Mouse (Mus musculus): ENCODE measurements around the gene Fam229b. TPM values are rescaled to one million over a fixed set of nuclear protein-coding genes. Genes with fewer than 3 reads are reported as not detected.

Gene Fam229b
- polyA plus RNA-seq, 1 experiment from 2014 or later = 5.3 TPM

GRCm38 (mm10) chr10:39104803-39105449 lies 28.8 kb downstream of the Fam229b start:
- Histone ChIP-seq H3K4me3 (ENCODE audit: low read length) (no peak overlapping the region), H3K36me3 (ENCODE audit: control insufficient read depth, insufficient read depth, low read length) (peaks cover 3% of the 10 kb centered on the region; the same call in 1 of the 2 replicates), H3K9me3 (ENCODE audit: control insufficient read depth, low read length) (no peaks in the 10 kb centered on the region), H3K27ac (ENCODE audit: low read length) (no peak overlapping the region), H3K4me1 (ENCODE audit: control insufficient read depth, insufficient read depth, low read length) (no peaks in the 10 kb centered on the region), H3K9ac (ENCODE audit: low read depth, low read length) (no peak overlapping the region), H3K27me3 (replicated peaks; ENCODE audit: control insufficient read depth, insufficient read depth, low read length) (no peaks in the 10 kb centered on the region), H3K4me2 (ENCODE audit: low read depth, low read length) (no peak overlapping the region)
- 87% methylated on average over 8 of the region's 8 CpGs for WGBS
- ATAC-seq = no peak

DNA sequence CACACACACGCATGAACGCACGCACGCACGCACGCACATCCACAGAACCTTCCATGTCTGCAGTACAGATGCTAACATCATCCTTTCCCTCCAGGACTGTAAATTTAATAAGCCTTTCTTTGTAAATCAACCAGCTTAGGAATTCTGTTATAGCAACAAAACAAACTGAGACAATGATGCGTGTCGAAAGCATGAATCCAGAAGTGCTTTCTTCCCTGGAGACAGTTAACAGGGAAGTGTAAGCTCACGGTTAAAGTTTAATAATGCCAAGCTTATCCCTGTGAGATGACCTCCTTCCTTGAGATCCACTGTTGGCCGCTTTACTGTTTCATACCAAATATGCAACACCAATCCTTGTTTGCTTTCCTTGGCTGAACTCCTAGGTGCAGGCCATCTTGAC lies 35.0 kb downstream of the Fam229b start:
- Histone ChIP-seq H3K36me3 (ENCODE audit: control insufficient read depth, insufficient read depth, low read length) (peaks cover 4% of the 10 kb centered on the region; the same call in 1 of the 2 replicates), H3K27ac (ENCODE audit: low read length) (no peak overlapping the region), H3K4me2 (ENCODE audit: low read depth, low read length) (no peak overlapping the region), H3K27me3 (replicated peaks; ENCODE audit: control insufficient read depth, insufficient read depth, low read length) (no peaks in the 10 kb centered on the region), H3K4me1 (ENCODE audit: control insufficient read depth, insufficient read depth, low read length) (no peaks in the 10 kb centered on the region), H3K4me3 (ENCODE audit: low read length) (no peak overlapping the region), H3K9ac (ENCODE audit: low read depth, low read length) (no peak overlapping the region), H3K9me3 (ENCODE audit: control insufficient read depth, low read length) (no peaks in the 10 kb centered on the region)
- 94% methylated on average over 10 of the region's 10 CpGs for WGBS
- ATAC-seq = no peak

DNA sequence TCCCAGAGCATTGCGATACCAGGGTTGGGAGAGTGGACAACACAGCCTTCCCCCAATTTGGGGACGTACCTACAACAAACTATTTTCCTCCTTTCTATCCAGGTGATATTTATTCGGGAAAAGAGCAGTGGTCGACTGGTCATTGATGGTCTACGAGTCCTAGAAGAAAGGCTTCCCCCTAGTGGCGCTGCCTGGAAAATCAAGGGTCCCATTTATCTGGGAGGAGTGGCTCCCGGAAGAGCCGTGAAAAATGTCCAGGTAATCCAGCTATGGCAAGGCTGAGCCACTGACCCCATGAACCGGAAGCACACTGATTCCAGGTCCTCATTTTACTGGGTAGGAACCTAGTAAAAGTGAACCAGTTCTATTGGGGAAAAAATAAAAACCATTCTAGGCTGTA lies 36.7 kb downstream of the Fam229b start:
- ATAC-seq = no peak
- H3K4me1 ChIP-seq (ENCODE audit: control insufficient read depth, insufficient read depth, low read length) = no peaks in the 10 kb centered on the region
- no peaks in the 10 kb centered on the region for H3K27me3 ChIP-seq (replicated peaks; ENCODE audit: control insufficient read depth, insufficient read depth, low read length)
- 85% methylated on average over 9 of the region's 9 CpGs for WGBS
- H3K36me3 ChIP-seq (ENCODE audit: control insufficient read depth, insufficient read depth, low read length) = peaks cover 4% of the 10 kb centered on the region; the same call in 1 of the 2 replicates
- no peak overlapping the region for H3K27ac ChIP-seq (ENCODE audit: low read length)
- H3K9me3 ChIP-seq (ENCODE audit: control insufficient read depth, low read length) = no peaks in the 10 kb centered on the region
- no peak overlapping the region for H3K9ac ChIP-seq (ENCODE audit: low read depth, low read length)
- no peak overlapping the region for H3K4me3 ChIP-seq (ENCODE audit: low read length)
- H3K4me2 ChIP-seq (ENCODE audit: low read depth, low read length) = no peak overlapping the region

GRCm38 (mm10) chr10:39072048-39072447 lies 61.7 kb downstream of the Fam229b start:
- H3K9ac ChIP-seq (ENCODE audit: low read depth, low read length) = no peak overlapping the region
- H3K27ac ChIP-seq (ENCODE audit: low read length) = no peak overlapping the region
- H3K27me3 ChIP-seq (replicated peaks; ENCODE audit: control insufficient read depth, insufficient read depth, low read length) = no peaks in the 10 kb centered on the region
- no peak for ATAC-seq
- H3K4me1 ChIP-seq (ENCODE audit: control insufficient read depth, insufficient read depth, low read length) = no peaks in the 10 kb centered on the region
- no peaks in the 10 kb centered on the region for H3K9me3 ChIP-seq (ENCODE audit: control insufficient read depth, low read length)
- no peak overlapping the region for H3K4me3 ChIP-seq (ENCODE audit: low read length)
- no peaks in the 10 kb centered on the region for H3K36me3 ChIP-seq (ENCODE audit: control insufficient read depth, insufficient read depth, low read length)
- no peak overlapping the region for H3K4me2 ChIP-seq (ENCODE audit: low read depth, low read length)
- WGBS = 74% methylated on average over 4 of the region's 4 CpGs

Other genes starting within 250 kb of the Fam229b start
- 46.6 and 49.0 TPM in 2 replicates for gene Lama4, start 168.4 kb downstream of the Fam229b start, polyA plus RNA-seq (2015; fragmentation: Nextera tagmentation; extraction: Ambion mirVana)
- 9.7 and 11.7 TPM in 2 replicates for gene Tube1, start 62 bp upstream of the Fam229b start, polyA plus RNA-seq (2015; fragmentation: Nextera tagmentation; extraction: Ambion mirVana)
- 0.16 and 0.20 TPM in 2 replicates for gene Ccn6, start 29.9 kb upstream of the Fam229b start, polyA plus RNA-seq (2015; fragmentation: Nextera tagmentation; extraction: Ambion mirVana)
- gene Fyn, start 234.9 kb upstream of the Fam229b start, polyA plus RNA-seq (2015; fragmentation: Nextera tagmentation; extraction: Ambion mirVana) = 14.5 and 16.1 TPM in 2 replicates

All from intestine, embryonic 16.5 days (tissue).